Mouse (Mus musculus) layer of hippocampus, postnatal 14 days (tissue): ENCODE measurements around the gene Cd320. TPM values are rescaled to one million over a fixed set of nuclear protein-coding genes. Genes with fewer than 3 reads are reported as not detected.
"Not testable (repeated sequence)": the region's sequence is repeated elsewhere in the genome, so short reads cannot be mapped to it uniquely, and the experiment has no call there.

ENCODE experiments used
- DNase-seq, 2 experiments: peaks; one replicate each; pipeline ENCODE4 v3.0.0; 2021 to 2022; ENCODE audit warnings: low spot score in 2 of 2, mixed read lengths in 1 of 2
- long read RNA-seq, 2 experiments: library from polyadenylated mRNA; stranded (forward); transcript quantifications; one replicate each; pipeline ENCODE4 v2.0.0; 2021
- total RNA-seq, 2 experiments: library from RNA; stranded (reverse); gene quantifications; 2 replicates each; pipeline ENCODE4 v1.2.3; 2021

Gene Cd320
- 10 to 100 TPM; 25.9 to 28.8 TPM for total RNA-seq
- long read RNA-seq, experiment 1, transcript Cd320-201 (5 exons, 2,209 nt), result major isoform, 16 of 21 reads
- long read RNA-seq, experiment 1, partial matches to known transcripts, result 0 of 21 reads
- long read RNA-seq, experiment 1, other reads (novel, unspliced or antisense), result 3 of 21 reads
- long read RNA-seq, experiment 2, transcript Cd320-201 (5 exons, 2,209 nt), result major isoform, 31 of 36 reads
- long read RNA-seq, experiment 2, partial matches to known transcripts, result 0 of 36 reads
- long read RNA-seq, experiment 2, other reads (novel, unspliced or antisense), result 1 of 36 reads

GRCm38 (mm10) chr17:33842966-33843795, at the start of gene Cd320:
Gene Cd320, plus strand, starts transcription at chr17:33843091.
- peak; percentile 94 to 96 for DNase-seq

DNA sequence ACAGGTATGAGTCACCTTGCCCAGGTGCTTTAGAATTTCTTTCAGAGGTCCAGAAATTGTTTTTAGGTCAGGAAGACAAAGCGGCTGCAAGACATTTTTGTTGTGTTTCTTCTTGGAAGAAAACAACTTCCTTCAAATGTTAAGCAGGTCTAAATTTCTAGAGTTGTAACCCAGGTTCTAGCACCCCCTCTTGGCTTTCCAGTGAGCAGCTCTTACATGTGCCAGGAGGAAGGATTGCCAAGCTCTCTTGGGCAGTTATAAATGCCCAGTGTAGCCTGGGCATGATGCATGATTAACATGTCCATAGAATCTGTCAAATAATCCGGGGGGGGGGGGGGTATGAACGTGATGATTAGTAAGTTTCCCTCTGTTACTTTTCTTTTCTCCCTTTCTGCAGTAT, 44.6 kb upstream of the Cd320 start:
- DNase-seq, result no peak

- DNase-seq, result no peak
These were observed 43.6 kb upstream of the Cd320 start for GRCm38 (mm10) chr17:33799277-33799676.

GRCm38 (mm10) chr17:33802221-33802620, 40.7 kb upstream of the Cd320 start:
- no peak for DNase-seq

DNA sequence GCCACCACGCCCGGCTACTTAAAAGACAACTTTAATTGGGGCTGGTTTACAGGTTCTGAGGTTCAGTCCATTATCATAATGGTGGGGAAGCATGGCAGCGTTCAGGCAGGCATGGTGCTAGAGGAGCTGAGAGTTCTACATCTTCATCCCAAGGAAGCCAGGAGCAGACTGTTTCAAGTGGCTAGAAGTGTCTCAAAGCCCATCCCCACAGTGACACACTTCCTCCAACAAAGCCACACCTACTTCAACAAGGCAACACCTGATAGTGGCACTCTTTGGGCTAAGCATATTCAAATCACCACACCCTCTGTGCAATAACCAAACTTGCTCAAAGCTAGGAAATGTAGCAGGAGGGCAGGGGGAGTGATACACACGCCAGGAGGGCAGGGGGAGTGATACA, 38.7 kb upstream of the Cd320 start:
- no peak for DNase-seq

- DNase-seq, result no peak
These were observed 38.1 kb upstream of the Cd320 start for GRCm38 (mm10) chr17:33804745-33805144.

GRCm38 (mm10) chr17:33807181-33807888, 35.6 kb upstream of the Cd320 start:
- no peak for DNase-seq

DNA sequence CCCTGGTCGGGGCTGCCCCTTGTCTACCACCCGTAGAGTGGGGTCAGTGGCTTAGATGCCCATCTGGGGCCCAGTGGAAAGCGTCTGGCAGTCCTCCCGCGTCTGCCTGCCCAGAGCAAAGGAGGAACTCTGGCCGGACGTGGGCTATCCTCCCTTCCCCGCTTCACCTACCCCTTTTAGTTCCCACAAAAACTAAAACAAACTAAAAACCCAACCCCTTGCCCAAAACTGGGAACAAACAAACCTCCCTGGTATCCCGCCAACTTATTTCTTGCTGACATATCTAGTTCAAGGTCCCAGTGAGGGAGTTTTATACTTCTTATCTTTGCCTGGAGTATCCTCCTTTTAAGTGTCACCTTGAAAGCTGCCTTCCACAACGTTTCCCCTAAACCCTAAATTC, 34.7 kb upstream of the Cd320 start:
- no peak for DNase-seq

GRCm38 (mm10) chr17:33810334-33811141, 32.4 kb upstream of the Cd320 start, which contains the start of gene Kank3:
Gene Kank3, plus strand, starts transcription at chr17:33810519.
- peak; percentile 95 to 96 for DNase-seq

DNA sequence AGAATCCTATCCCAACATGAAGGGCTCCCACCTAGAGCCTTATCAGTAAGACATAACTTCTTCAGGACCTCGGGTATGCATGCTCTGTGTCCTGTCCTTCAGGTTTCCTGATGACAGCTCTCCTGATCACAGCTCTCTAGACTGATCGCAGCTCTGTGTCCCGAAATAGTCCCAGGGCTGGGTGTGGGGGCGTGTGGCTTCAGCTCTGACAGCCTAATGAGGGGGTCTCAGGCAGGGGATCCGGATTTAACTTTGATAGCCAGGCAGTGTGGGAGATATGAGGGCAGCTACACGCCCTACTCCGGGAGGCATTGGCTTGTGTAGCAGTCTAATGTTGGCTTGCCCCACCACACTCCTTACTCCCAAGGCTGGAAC, 31.8 kb upstream of the Cd320 start:
- DNase-seq, result no peak

GRCm38 (mm10) chr17:33812475-33812874, 30.4 kb upstream of the Cd320 start:
- DNase-seq, result no peak

- DNase-seq, result no peak
These were observed 29.9 kb upstream of the Cd320 start for GRCm38 (mm10) chr17:33812990-33813389.

DNA sequence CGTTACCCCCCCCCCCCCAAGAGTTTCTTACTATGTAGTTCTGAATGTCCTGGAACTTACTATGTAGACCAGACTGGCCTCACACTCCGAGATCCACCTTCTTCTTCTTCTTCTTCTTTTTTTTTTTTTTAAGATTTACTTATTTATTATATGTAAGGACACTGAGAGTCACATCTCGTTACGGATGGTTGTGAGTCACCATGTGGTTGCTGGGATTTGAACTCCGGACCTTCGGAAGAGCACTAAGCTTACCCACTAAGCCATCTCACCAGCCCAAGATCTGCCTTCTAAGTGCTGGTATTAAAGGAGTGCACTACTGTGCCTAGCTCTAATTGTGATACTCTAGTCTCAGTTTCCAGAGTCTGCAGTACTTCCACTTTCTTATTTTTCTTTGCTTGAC, 27.5 kb upstream of the Cd320 start:
- DNase-seq, result no peak

- peak in 1 of 2 experiments; percentile 55 for DNase-seq
These were observed 26.3 kb upstream of the Cd320 start for GRCm38 (mm10) chr17:33816612-33817011.

DNA sequence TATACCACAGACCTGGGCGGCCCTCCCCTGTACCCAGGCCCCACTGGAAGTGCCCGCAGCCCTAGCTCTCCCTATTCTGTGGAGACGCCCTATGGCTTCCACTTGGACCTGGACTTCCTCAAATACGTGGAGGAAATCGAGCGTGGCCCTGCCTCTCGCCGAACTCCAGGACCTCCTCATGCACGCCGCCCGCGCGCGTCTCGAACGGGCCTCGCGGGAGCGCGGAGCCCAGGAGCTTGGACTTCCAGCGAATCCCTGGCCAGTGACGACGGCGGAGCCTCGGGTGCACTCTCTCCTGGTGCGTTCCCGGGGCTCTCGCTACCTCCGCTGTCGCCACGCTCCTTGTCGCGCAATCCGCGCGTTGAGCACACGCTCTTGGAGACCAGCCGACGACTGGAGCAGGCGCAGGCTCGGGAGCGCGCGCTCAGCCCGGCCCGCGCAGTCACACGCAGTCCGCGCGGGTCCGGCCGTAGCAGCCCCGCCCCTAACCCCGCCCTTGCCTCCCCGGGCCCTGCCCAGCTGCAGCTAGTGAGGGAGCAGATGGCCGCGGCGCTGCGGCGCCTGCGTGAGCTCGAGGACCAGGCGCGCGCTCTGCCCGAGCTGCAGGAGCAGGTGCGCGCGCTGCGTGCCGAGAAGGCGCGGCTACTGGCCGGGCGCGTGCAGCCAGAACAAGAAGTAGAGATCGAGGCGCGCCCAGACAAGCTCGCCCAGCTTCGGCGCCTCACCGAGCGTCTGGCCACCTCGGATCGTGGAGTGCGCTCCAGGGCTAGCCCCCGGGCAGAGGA, 25.5 kb upstream of the Cd320 start:
- peak; percentile 83 to 93 for DNase-seq

DNA sequence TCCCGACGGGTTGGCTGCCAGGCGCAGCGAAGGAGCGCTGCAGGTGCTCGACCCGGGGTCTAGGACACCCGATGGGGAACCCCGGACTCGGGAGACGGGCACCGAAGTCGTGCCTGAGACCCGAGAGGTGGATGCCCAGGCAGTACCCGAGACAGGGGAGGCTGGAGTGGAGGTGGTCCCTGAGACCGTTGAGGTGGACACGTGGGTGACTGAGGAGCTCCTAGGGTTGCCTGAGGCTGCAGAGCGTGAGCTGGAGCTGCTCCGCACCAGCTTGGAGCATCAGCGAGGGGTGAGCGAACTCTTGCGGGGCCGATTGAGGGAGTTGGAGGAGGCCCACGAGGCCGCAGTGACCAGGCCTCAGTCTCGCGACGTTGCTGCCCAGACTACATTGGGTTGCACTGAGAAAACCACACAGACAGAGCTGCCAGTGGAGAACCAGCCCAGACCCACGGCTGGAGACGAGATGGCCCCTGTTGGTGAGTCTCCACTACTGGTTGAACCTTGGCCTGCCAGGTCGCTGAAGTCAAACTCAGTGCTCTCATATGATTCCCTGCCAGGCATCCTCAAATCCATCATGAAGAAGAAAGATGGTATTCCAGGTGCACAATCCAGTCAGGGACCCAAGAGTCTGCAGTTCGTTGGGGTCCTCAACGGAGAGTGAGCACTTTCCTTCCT, 24.8 kb upstream of the Cd320 start:
- DNase-seq, result peak in 1 of 2 experiments; percentile 32

DNA sequence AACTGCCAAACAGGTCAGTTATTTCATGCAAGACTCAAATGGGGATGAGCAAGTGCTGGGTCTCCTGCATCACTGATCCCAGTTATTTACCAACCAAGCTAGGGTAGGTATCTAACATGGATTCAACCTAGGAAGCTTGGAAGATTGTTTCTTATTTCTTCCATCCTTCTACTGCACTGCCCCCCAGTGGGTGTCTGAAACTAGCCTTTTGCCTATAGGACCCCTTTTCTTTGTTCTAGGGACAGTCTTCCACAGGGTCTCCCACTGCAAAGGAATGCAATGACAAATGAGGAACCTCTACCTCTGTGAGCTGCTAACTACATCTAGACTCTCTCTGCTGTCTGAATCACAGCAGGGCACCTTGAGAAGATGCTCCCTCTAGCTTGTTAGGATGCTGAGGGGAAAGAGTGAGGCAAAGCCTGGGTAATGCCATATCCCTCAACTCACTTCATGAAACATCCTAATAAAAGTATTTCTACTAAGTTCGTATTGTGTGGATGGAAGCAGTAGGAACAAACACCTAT, 20.4 kb upstream of the Cd320 start:
- no peak for DNase-seq

- DNase-seq, result not testable (repeated sequence)
These were observed 19.7 kb upstream of the Cd320 start for GRCm38 (mm10) chr17:33823171-33823570.
